Mouse (Mus musculus) olfactory bulb, adult 2 months (tissue): ENCODE measurements around the gene Uvrag.

Source experiments
- CTCF ChIP-seq: fragments of 200-500 bp; IDR thresholded peaks from 2 replicates; pipeline ENCODE4 v1.5.1; 2012; ENCODE audit warnings: low read depth, mild to moderate bottlenecking, low read length, moderate library complexity; ENCODE audit not compliant: insufficient read depth
- POLR2A ChIP-seq: fragments of 200-500 bp; IDR thresholded peaks from 2 replicates; pipeline ENCODE4 v1.6.1; 2012; ENCODE audit warnings: mild to moderate bottlenecking, low read depth, low read length, moderate library complexity; ENCODE audit not compliant: insufficient read depth

DNA sequence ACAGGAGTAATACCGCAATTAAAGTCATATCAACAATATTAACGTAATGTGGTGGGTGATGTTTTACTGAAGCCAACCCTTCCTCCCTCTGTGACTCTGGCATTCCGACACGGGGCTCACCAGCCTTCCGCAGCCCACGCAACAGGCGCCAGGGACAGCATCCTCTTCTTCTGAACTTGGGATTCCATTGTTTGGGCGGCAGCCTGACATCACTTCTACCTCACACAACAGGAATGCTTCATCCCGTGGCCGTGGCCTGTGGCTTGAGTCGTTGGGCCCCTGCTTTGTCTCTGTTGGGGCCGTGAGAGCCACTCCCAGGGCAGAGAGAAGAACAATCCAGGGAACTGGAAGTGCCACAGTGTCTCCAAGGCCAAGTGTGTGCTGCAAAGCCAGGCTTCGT lies 264.8 kb downstream of the Uvrag start:
- TF ChIP-seq CTCF (no peak), POLR2A (no peak)
